Mouse (Mus musculus) heart, postnatal 0 days (tissue): ENCODE measurements around the gene Elf2.

ENCODE experiments used
- CTCF ChIP-seq: IDR thresholded peaks from 2 replicates; pipeline ENCODE4 v1.5.1; 2016; ENCODE audit warnings: antibody characterized with exemption, control low read depth, low read depth
- EP300 ChIP-seq: IDR thresholded peaks from 2 replicates; pipeline ENCODE4 v1.6.1; 2016; ENCODE audit warnings: antibody characterized with exemption, low read depth

GRCm38 (mm10) chr3:51305961-51306360 is 34.5 kb downstream of the Elf2 start:
- TF ChIP-seq CTCF (no peak), EP300 (no peak)
